Mouse (Mus musculus): ENCODE results near the gene a. TPM values are rescaled to one million over a fixed set of nuclear protein-coding genes. Genes with fewer than 3 reads are reported as not detected.
A peak's percentile ranks its signal among the peaks of the same experiment; 100 is the strongest.
"Not testable (repeated sequence)": the region's sequence is repeated elsewhere in the genome, so short reads cannot be mapped to it uniquely, and the experiment has no call there.

The a gene
- total RNA-seq, 1 experiment from 2014 or later, result not detected

- ATAC-seq (replicated peaks; ENCODE audit: insufficient number of reproducible peaks, low FRiP score, low TSS enrichment, poor library complexity, severe bottlenecking), result no peak
Observed at GRCm38 (mm10) chr2:154946921-154947320, 155.7 kb downstream of the a start.

- ATAC-seq (replicated peaks; ENCODE audit: insufficient number of reproducible peaks, low FRiP score, low TSS enrichment, poor library complexity, severe bottlenecking), result no peak
Observed at GRCm38 (mm10) chr2:154949352-154949751, 158.2 kb downstream of the a start.

GRCm38 (mm10) chr2:154949877-154950276, 158.7 kb downstream of the a start:
- no peak for ATAC-seq (replicated peaks; ENCODE audit: insufficient number of reproducible peaks, low FRiP score, low TSS enrichment, poor library complexity, severe bottlenecking)

- ATAC-seq (replicated peaks; ENCODE audit: insufficient number of reproducible peaks, low FRiP score, low TSS enrichment, poor library complexity, severe bottlenecking), result no peak
Observed at GRCm38 (mm10) chr2:154950601-154951000, 159.4 kb downstream of the a start.

GRCm38 (mm10) chr2:154959486-154959885, 168.3 kb downstream of the a start:
- ATAC-seq (replicated peaks; ENCODE audit: insufficient number of reproducible peaks, low FRiP score, low TSS enrichment, poor library complexity, severe bottlenecking), result no peak

- no peak for ATAC-seq (replicated peaks; ENCODE audit: insufficient number of reproducible peaks, low FRiP score, low TSS enrichment, poor library complexity, severe bottlenecking)
Observed at GRCm38 (mm10) chr2:154959909-154960308, 168.7 kb downstream of the a start.

- no peak for ATAC-seq (replicated peaks; ENCODE audit: insufficient number of reproducible peaks, low FRiP score, low TSS enrichment, poor library complexity, severe bottlenecking)
Observed at GRCm38 (mm10) chr2:154963176-154963575, 172.0 kb downstream of the a start.

GRCm38 (mm10) chr2:154969740-154970397, 178.7 kb downstream of the a start:
- not testable (repeated sequence) for ATAC-seq (replicated peaks; ENCODE audit: insufficient number of reproducible peaks, low FRiP score, low TSS enrichment, poor library complexity, severe bottlenecking)

GRCm38 (mm10) chr2:154971919-154972692, 180.9 kb downstream of the a start:
- ATAC-seq (replicated peaks; ENCODE audit: insufficient number of reproducible peaks, low FRiP score, low TSS enrichment, poor library complexity, severe bottlenecking), result no peak

- no peak for ATAC-seq (replicated peaks; ENCODE audit: insufficient number of reproducible peaks, low FRiP score, low TSS enrichment, poor library complexity, severe bottlenecking)
Observed at GRCm38 (mm10) chr2:154972981-154973380, 181.8 kb downstream of the a start.

- ATAC-seq (replicated peaks; ENCODE audit: insufficient number of reproducible peaks, low FRiP score, low TSS enrichment, poor library complexity, severe bottlenecking), result no peak
Observed at GRCm38 (mm10) chr2:154986609-154987008, 195.4 kb downstream of the a start.

GRCm38 (mm10) chr2:154991411-154991810, 200.2 kb downstream of the a start:
- ATAC-seq (replicated peaks; ENCODE audit: insufficient number of reproducible peaks, low FRiP score, low TSS enrichment, poor library complexity, severe bottlenecking), result no peak

GRCm38 (mm10) chr2:154992083-154992482, 200.9 kb downstream of the a start:
- no peak for ATAC-seq (replicated peaks; ENCODE audit: insufficient number of reproducible peaks, low FRiP score, low TSS enrichment, poor library complexity, severe bottlenecking)

- ATAC-seq (replicated peaks; ENCODE audit: insufficient number of reproducible peaks, low FRiP score, low TSS enrichment, poor library complexity, severe bottlenecking), result no peak
Observed at GRCm38 (mm10) chr2:155005491-155005890, 214.3 kb downstream of the a start.

GRCm38 (mm10) chr2:155011086-155011656, 220.0 kb downstream of the a start:
- ATAC-seq (replicated peaks; ENCODE audit: insufficient number of reproducible peaks, low FRiP score, low TSS enrichment, poor library complexity, severe bottlenecking), result no peak

- ATAC-seq (replicated peaks; ENCODE audit: insufficient number of reproducible peaks, low FRiP score, low TSS enrichment, poor library complexity, severe bottlenecking), result no peak
Observed at GRCm38 (mm10) chr2:155012991-155013390, 221.8 kb downstream of the a start.

GRCm38 (mm10) chr2:155016751-155017150, 225.5 kb downstream of the a start:
- not testable (repeated sequence) for ATAC-seq (replicated peaks; ENCODE audit: insufficient number of reproducible peaks, low FRiP score, low TSS enrichment, poor library complexity, severe bottlenecking)

- ATAC-seq (replicated peaks; ENCODE audit: insufficient number of reproducible peaks, low FRiP score, low TSS enrichment, poor library complexity, severe bottlenecking), result not testable (repeated sequence)
Observed at GRCm38 (mm10) chr2:155018251-155018755, 227.1 kb downstream of the a start, which contains the start of gene Gm14226. Gm14226 (plus strand) TSS chr2:155018266.

GRCm38 (mm10) chr2:155018762-155019641, 227.8 kb downstream of the a start:
- peak; percentile 91 for ATAC-seq (replicated peaks; ENCODE audit: insufficient number of reproducible peaks, low FRiP score, low TSS enrichment, poor library complexity, severe bottlenecking)

Data from monocyte, adult 5-6 weeks (primary cell).